Mouse (Mus musculus) liver, embryonic 16.5 days (tissue): ENCODE measurements around the gene Zdhhc19. TPM values are rescaled to one million over a fixed set of nuclear protein-coding genes. Genes with fewer than 3 reads are reported as not detected.
A peak's percentile ranks its signal among the peaks of the same experiment; 100 is the strongest.

Experiments
- ATAC-seq: fragments of 200-750 bp; cut with Nextera tagmentation; 2 replicates; pipeline ENCODE4 v1.8.0; 2017; ENCODE audit warnings: low read depth, mild to moderate bottlenecking, moderate number of reproducible peaks, moderate library complexity
- H3K27ac ChIP-seq: fragments of 300-500 bp; sonication (generic); 2 replicates; pipeline ENCODE4 v1.5.1; 2014; ENCODE audit warnings: mild to moderate bottlenecking, low read length
- H3K27me3 ChIP-seq: fragments of 300-500 bp; sonication (generic); 2 replicates; pipeline ENCODE4 v1.6.1; 2014; ENCODE audit warnings: low read depth, low read length, mixed read lengths; ENCODE audit not compliant: control insufficient read depth, insufficient read depth
- H3K36me3 ChIP-seq: fragments of 300-500 bp; sonication (generic); 2 replicates; pipeline ENCODE4 v1.6.1; 2014; ENCODE audit warnings: mild to moderate bottlenecking; ENCODE audit not compliant: control insufficient read depth, insufficient read depth
- H3K4me1 ChIP-seq: fragments of 300-500 bp; sonication (generic); 2 replicates; pipeline ENCODE4 v1.6.1; 2014; ENCODE audit warnings: low read depth, low read length, mixed read lengths; ENCODE audit not compliant: control insufficient read depth
- H3K4me2 ChIP-seq: fragments of 300-500 bp; sonication (generic); 2 replicates; pipeline ENCODE4 v1.6.1; 2014; ENCODE audit warnings: low read depth, low read length, mixed read lengths
- H3K4me3 ChIP-seq: fragments of 300-500 bp; sonication (generic); 2 replicates; pipeline ENCODE4 v1.5.1; 2014; ENCODE audit warnings: low read depth, mild to moderate bottlenecking, low read length
- H3K9ac ChIP-seq: fragments of 300-500 bp; sonication (generic); 2 replicates; pipeline ENCODE4 v1.6.1; 2014; ENCODE audit warnings: low read depth, low read length
- H3K9me3 ChIP-seq: fragments of 300-500 bp; sonication (generic); replicated peaks from 2 replicates; pipeline ENCODE4 v1.6.1; 2016; ENCODE audit warnings: low read length; ENCODE audit not compliant: control insufficient read depth
- WGBS: fragments of 180-500 bp; shearing (Covaris S2); extraction: QIAGEN DNeasy Blood & Tissue Kit; methylation state at CpG from one replicate; pipeline ENCODE4 v1.1.7; 2014; ENCODE audit not compliant: insufficient replicate concordance; 5-methylcytosine and 5-hydroxymethylcytosine counted together
- polyA plus RNA-seq: library from polyadenylated mRNA; unstranded; fragments of >200 nt; fragmentation: Nextera tagmentation; extraction: Ambion mirVana; gene quantifications from 2 replicates; pipeline ENCODE4 v1.2.1, GENCODE M21; 2015

Gene Zdhhc19
- polyA plus RNA-seq, 1 experiment from 2014 or later: not detected

GRCm38 (mm10) chr16:32550084-32550483 is 54.0 kb downstream of the Zdhhc19 start:
- no peak for ATAC-seq
- Histone ChIP-seq H3K9me3 (no peaks in the 10 kb centered on the region; the same call in 1 of the 2 replicates), H3K36me3 (no peaks in the 10 kb centered on the region), H3K4me3 (peak overlapping the region; percentile 31), H3K27ac (peak overlapping the region; percentile 33; the same call in 1 of the 2 replicates), H3K9ac (no peak overlapping the region), H3K27me3 (no peaks in the 10 kb centered on the region), H3K4me1 (peaks cover 17% of the 10 kb centered on the region), H3K4me2 (no peak overlapping the region)
- WGBS: 38% methylated on average over 4 of the region's 4 CpGs

- Histone ChIP-seq H3K9me3 (no peaks in the 10 kb centered on the region; the same call in 1 of the 2 replicates), H3K4me1 (peaks cover 17% of the 10 kb centered on the region), H3K9ac (no peak overlapping the region), H3K27ac (peak overlapping the region; percentile 33; the same call in 1 of the 2 replicates), H3K36me3 (no peaks in the 10 kb centered on the region), H3K4me2 (no peak overlapping the region), H3K4me3 (peak overlapping the region; percentile 31), H3K27me3 (no peaks in the 10 kb centered on the region)
- 68% methylated on average over 5 of the region's 5 CpGs for WGBS
- ATAC-seq: no peak
These were observed 54.4 kb downstream of the Zdhhc19 start for GRCm38 (mm10) chr16:32550487-32550886.

GRCm38 (mm10) chr16:32551346-32551747 is 55.3 kb downstream of the Zdhhc19 start:
- Histone ChIP-seq H3K9me3 (no peaks in the 10 kb centered on the region; the same call in 1 of the 2 replicates), H3K4me2 (no peak overlapping the region), H3K9ac (no peak overlapping the region), H3K36me3 (no peaks in the 10 kb centered on the region), H3K4me3 (peak overlapping the region; percentile 11; the same call in 1 of the 2 replicates), H3K27me3 (no peaks in the 10 kb centered on the region), H3K27ac (no peak overlapping the region), H3K4me1 (peaks cover 17% of the 10 kb centered on the region)
- 50% methylated on average over 2 of the region's 2 CpGs for WGBS
- 0 out of 2 replicates have a peak, but pooled peaks have one; percentile 19 for ATAC-seq

GRCm38 (mm10) chr16:32555588-32555987 is 59.5 kb downstream of the Zdhhc19 start:
- Histone ChIP-seq H3K27ac (no peak overlapping the region), H3K27me3 (no peaks in the 10 kb centered on the region), H3K4me1 (peaks cover 6% of the 10 kb centered on the region), H3K9me3 (no peaks in the 10 kb centered on the region; the same call in 1 of the 2 replicates), H3K36me3 (no peaks in the 10 kb centered on the region), H3K4me2 (no peak overlapping the region), H3K9ac (no peak overlapping the region), H3K4me3 (no peak overlapping the region)
- ATAC-seq: 0 out of 2 replicates have a peak, but pooled peaks have one; percentile 21
- 56% methylated on average over 3 of the region's 3 CpGs for WGBS

GRCm38 (mm10) chr16:32559493-32559892 is 63.4 kb downstream of the Zdhhc19 start:
- Histone ChIP-seq H3K27ac (no peak overlapping the region), H3K9ac (no peak overlapping the region)
- no peak for ATAC-seq

GRCm38 (mm10) chr16:32563056-32563793 is 67.2 kb downstream of the Zdhhc19 start:
- Histone ChIP-seq H3K4me1 (peaks cover 12% of the 10 kb centered on the region), H3K4me2 (no peak overlapping the region), H3K9me3 (no peaks in the 10 kb centered on the region), H3K4me3 (no peak overlapping the region), H3K27ac (0 out of 2 replicates have a peak overlapping the region, but pooled peaks have one; percentile 0), H3K36me3 (no peaks in the 10 kb centered on the region), H3K27me3 (no peaks in the 10 kb centered on the region), H3K9ac (no peak overlapping the region)
- WGBS: 52% methylated on average over 5 of the region's 5 CpGs
- no peak for ATAC-seq

More at GRCm38 (mm10) chr16:32559493-32559892, 63.4 kb downstream of the Zdhhc19 start:
- no peak overlapping the region for H3K4me3 ChIP-seq
- no peaks in the 10 kb centered on the region for H3K9me3 ChIP-seq
- 76% methylated on average over 4 of the region's 4 CpGs for WGBS
- peaks cover 12% of the 10 kb centered on the region for H3K4me1 ChIP-seq
- no peaks in the 10 kb centered on the region for H3K27me3 ChIP-seq
- no peak overlapping the region for H3K4me2 ChIP-seq
- H3K36me3 ChIP-seq: no peaks in the 10 kb centered on the region

GRCm38 (mm10) chr16:32567282-32567681 is 71.2 kb downstream of the Zdhhc19 start:
- 0 out of 2 replicates have a peak overlapping the region, but pooled peaks have one; percentile 1 for H3K9ac ChIP-seq
- peaks cover 8% of the 10 kb centered on the region for H3K4me1 ChIP-seq
- H3K27ac ChIP-seq: no peak overlapping the region
- H3K27me3 ChIP-seq: no peaks in the 10 kb centered on the region
- no peak overlapping the region for H3K4me3 ChIP-seq
- no peak overlapping the region for H3K4me2 ChIP-seq
- no peaks in the 10 kb centered on the region for H3K9me3 ChIP-seq
- no peaks in the 10 kb centered on the region for H3K36me3 ChIP-seq
- WGBS: 54% methylated on average over 4 of the region's 4 CpGs
- ATAC-seq: no peak

- H3K4me3 ChIP-seq: no peak overlapping the region
- H3K4me2 ChIP-seq: no peak overlapping the region
- H3K9me3 ChIP-seq: no peaks in the 10 kb centered on the region
- no peaks in the 10 kb centered on the region for H3K27me3 ChIP-seq
- no peaks in the 10 kb centered on the region for H3K36me3 ChIP-seq
- H3K27ac ChIP-seq: no peak overlapping the region
- WGBS: 56% methylated on average over 6 of the region's 6 CpGs
- peaks cover 3% of the 10 kb centered on the region for H3K4me1 ChIP-seq
- no peak overlapping the region for H3K9ac ChIP-seq
- ATAC-seq: no peak
These were observed 72.3 kb downstream of the Zdhhc19 start for GRCm38 (mm10) chr16:32568401-32568800.

GRCm38 (mm10) chr16:32570042-32570441 is 74.0 kb downstream of the Zdhhc19 start:
- no peaks in the 10 kb centered on the region; the same call in 1 of the 2 replicates for H3K4me1 ChIP-seq
- no peak overlapping the region for H3K4me3 ChIP-seq
- H3K27ac ChIP-seq: no peak overlapping the region
- no peak for ATAC-seq
- H3K27me3 ChIP-seq: no peaks in the 10 kb centered on the region
- no peak overlapping the region for H3K4me2 ChIP-seq
- 55% methylated on average over 3 of the region's 3 CpGs for WGBS
- no peaks in the 10 kb centered on the region for H3K9me3 ChIP-seq
- H3K36me3 ChIP-seq: no peaks in the 10 kb centered on the region
- H3K9ac ChIP-seq: no peak overlapping the region
